In the genomic region with DNA sequence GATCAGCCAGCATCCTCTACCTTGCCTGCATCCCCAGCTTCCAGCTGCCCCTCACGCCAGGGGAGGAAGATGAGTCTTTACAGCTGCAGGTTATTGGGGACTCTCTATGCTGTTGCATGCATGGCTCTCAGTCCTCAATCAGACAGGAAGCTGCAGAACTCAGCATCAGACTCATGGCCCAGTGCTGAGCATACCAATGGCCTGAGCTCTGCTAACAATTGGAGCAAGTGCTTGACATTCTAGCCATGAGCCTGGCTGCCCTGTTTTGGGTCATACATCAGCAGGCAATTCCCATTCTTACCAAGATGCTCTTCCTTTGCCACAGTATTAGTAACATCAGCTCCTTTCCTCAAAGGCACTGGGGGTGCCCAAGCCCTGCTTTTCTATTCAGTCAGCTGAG, we compare ENCODE assay signal across 25 mouse cellular contexts.
A peak's percentile ranks its signal among the peaks of the same experiment; 100 is the strongest.
DNase-seq lines count a peak whose midpoint lies in the region; ATAC-seq and TF ChIP-seq lines count a peak whose summit lies in the region.
"Had no signal": no experiment of that assay in that cellular context is flagged by ENCODE, and none has a peak within 500 bp of the region (broad histone marks: within the 10 kb centered on the region; RNA-seq: fewer than 3 reads in every experiment).

No protein-coding gene starts in this region.

- WGBS in forebrain, postnatal 0 days: 65% methylated on average over 1 of the region's 1 CpGs
- WGBS in forebrain, embryonic 16.5 days: 63% methylated on average over 1 of the region's 1 CpGs
- 82% methylated on average over 1 of the region's 1 CpGs for WGBS in neural tube, embryonic 15.5 days
- WGBS in midbrain, embryonic 13.5 days: 90% methylated on average over 1 of the region's 1 CpGs
- WGBS in kidney, adult 2 months: 97% methylated on average over 1 of the region's 1 CpGs

- no peaks in the 10 kb centered on the region for H3K27me3 ChIP-seq in forebrain, postnatal 0 days (ENCODE audit: insufficient read depth, low read length)
- H3K27me3 ChIP-seq in forebrain, embryonic 16.5 days (replicated peaks; ENCODE audit: control insufficient read depth, insufficient read depth, low read length): no peaks in the 10 kb centered on the region; the same call in 1 of the 2 replicates
- H3K27me3 ChIP-seq in neural tube, embryonic 15.5 days (replicated peaks): no peaks in the 10 kb centered on the region
- H3K27me3 ChIP-seq in midbrain, embryonic 13.5 days: no peaks in the 10 kb centered on the region
- H3K27me3 ChIP-seq in kidney, adult 2 months (replicated peaks; ENCODE audit: control insufficient read depth, insufficient read depth, low read length): no peaks in the 10 kb centered on the region
- H3K27me3 ChIP-seq: heart, embryonic 13.5 days; limb, embryonic 15.5 days; liver, embryonic 13.5 days; stomach, embryonic 15.5 days had no signal

- TF ChIP-seq POLR2A in kidney, adult 2 months (IDR thresholded peaks at IDR 0.05; ENCODE audit: low read depth, low read length): no peak

- H3K27ac ChIP-seq in forebrain, postnatal 0 days (ENCODE audit: low read depth, low read length): no peak overlapping the region
- H3K27ac ChIP-seq in forebrain, embryonic 16.5 days (ENCODE audit: low read length): no peak overlapping the region
- H3K27ac ChIP-seq in neural tube, embryonic 15.5 days (replicated peaks): peak overlapping the region; percentile 41; the same call in 1 of the 2 replicates
- H3K27ac ChIP-seq in midbrain, embryonic 13.5 days: no peak overlapping the region
- H3K27ac ChIP-seq in kidney, adult 2 months (ENCODE audit: insufficient read depth, low read depth, low read length): no peak overlapping the region
- H3K27ac ChIP-seq: forebrain, embryonic 12.5 days; heart, embryonic 13.5 days; limb, embryonic 10.5 days; limb, embryonic 15.5 days; liver, embryonic 13.5 days; stomach, embryonic 15.5 days had no signal

- no peak overlapping the region for H3K4me2 ChIP-seq in forebrain, postnatal 0 days (ENCODE audit: low read depth)
- H3K4me2 ChIP-seq in forebrain, embryonic 16.5 days (ENCODE audit: low read length): no peak overlapping the region
- H3K4me2 ChIP-seq in neural tube, embryonic 15.5 days: no peak overlapping the region
- H3K4me2 ChIP-seq in midbrain, embryonic 13.5 days (replicated peaks): no peak overlapping the region
- H3K4me2 ChIP-seq: forebrain, embryonic 12.5 days; heart, embryonic 13.5 days; limb, embryonic 15.5 days; liver, embryonic 13.5 days; lung, embryonic 14.5 days; stomach, embryonic 15.5 days had no signal

- H3K4me1 ChIP-seq in forebrain, postnatal 0 days (ENCODE audit: insufficient read depth): 0 out of 2 replicates have a peak, but pooled peaks cover 9% of the 10 kb centered on the region
- peaks cover 4% of the 10 kb centered on the region; the same call in 1 of the 2 replicates for H3K4me1 ChIP-seq in forebrain, embryonic 16.5 days (replicated peaks; ENCODE audit: control insufficient read depth, insufficient read depth, low read length)
- H3K4me1 ChIP-seq in neural tube, embryonic 15.5 days: peaks cover 15% of the 10 kb centered on the region; the same call in 1 of the 2 replicates
- H3K4me1 ChIP-seq in midbrain, embryonic 13.5 days (replicated peaks): peaks cover 34% of the 10 kb centered on the region
- H3K4me1 ChIP-seq in kidney, adult 2 months (ENCODE audit: control insufficient read depth, insufficient read depth, low read length): no peaks in the 10 kb centered on the region
- H3K4me1 ChIP-seq: liver, embryonic 13.5 days; stomach, embryonic 15.5 days had no signal

- no peak for TF ChIP-seq CTCF in forebrain, postnatal 0 days (IDR thresholded peaks at IDR 0.05; ENCODE audit: low read depth)
- no peak for TF ChIP-seq CTCF in kidney, adult 2 months (conservative IDR thresholded peaks at IDR 0.05; ENCODE audit: insufficient read depth, insufficient read length, low read depth, low read length)

- DNase-seq in forebrain, postnatal 0 days: no peak
- no peak for DNase-seq in neural tube, embryonic 10.5 days (ENCODE audit: extremely low spot score, low spot score)
- DNase-seq in kidney, adult 2 months: no peak
- no peak for DNase-seq in urinary bladder, postnatal 14 days (ENCODE audit: low spot score)
- no peak for DNase-seq in Muller cell, postnatal 12 days (ENCODE audit: inconsistent ontology term)
- DNase-seq: adrenal gland, postnatal 25 days; cerebellum, adult 18-20 months; cerebellum, postnatal 14 days; heart, postnatal 10 days; kidney, adult 9 months; kidney, postnatal 10 days; layer of hippocampus, postnatal 36 days; liver, embryonic 13.5 days; lung, embryonic 14.5 days; right cerebral cortex, postnatal 25 days had no signal

- H3K4me3 ChIP-seq in forebrain, postnatal 0 days (ENCODE audit: low read depth, low read length): no peak overlapping the region
- H3K4me3 ChIP-seq in forebrain, embryonic 16.5 days (replicated peaks; ENCODE audit: low read length): no peak overlapping the region
- H3K4me3 ChIP-seq in neural tube, embryonic 15.5 days (replicated peaks): no peak overlapping the region
- H3K4me3 ChIP-seq in midbrain, embryonic 13.5 days (replicated peaks): no peak overlapping the region
- H3K4me3 ChIP-seq in kidney, adult 2 months (ENCODE audit: insufficient read depth, low read depth, low read length): no peak overlapping the region
- H3K4me3 ChIP-seq: erythroblast, embryonic 14.5 days; forebrain, embryonic 12.5 days; heart, embryonic 13.5 days; limb, embryonic 10.5 days; limb, embryonic 15.5 days; liver, embryonic 13.5 days; stomach, embryonic 15.5 days had no signal

- H3K9ac ChIP-seq in forebrain, postnatal 0 days: no peak overlapping the region
- no peak overlapping the region for H3K9ac ChIP-seq in forebrain, embryonic 16.5 days (replicated peaks; ENCODE audit: low read depth, low read length)
- no peak overlapping the region for H3K9ac ChIP-seq in neural tube, embryonic 15.5 days (replicated peaks)
- H3K9ac ChIP-seq in midbrain, embryonic 13.5 days (replicated peaks): no peak overlapping the region
- H3K9ac ChIP-seq: forebrain, embryonic 12.5 days; heart, embryonic 13.5 days; limb, embryonic 15.5 days; liver, embryonic 13.5 days; lung, embryonic 14.5 days; stomach, embryonic 15.5 days had no signal

- no peaks in the 10 kb centered on the region for H3K36me3 ChIP-seq in forebrain, postnatal 0 days (ENCODE audit: insufficient read depth)
- no peaks in the 10 kb centered on the region for H3K36me3 ChIP-seq in forebrain, embryonic 16.5 days (ENCODE audit: control insufficient read depth, insufficient read depth)
- H3K36me3 ChIP-seq in neural tube, embryonic 15.5 days: no peaks in the 10 kb centered on the region
- no peaks in the 10 kb centered on the region for H3K36me3 ChIP-seq in midbrain, embryonic 13.5 days
- H3K36me3 ChIP-seq in kidney, adult 2 months (ENCODE audit: control insufficient read depth, insufficient read depth, low read length): no peaks in the 10 kb centered on the region
- H3K36me3 ChIP-seq: forebrain, embryonic 12.5 days; heart, embryonic 13.5 days; limb, embryonic 10.5 days; limb, embryonic 15.5 days; liver, embryonic 13.5 days; stomach, embryonic 15.5 days had no signal

- peak; percentile 51 for ATAC-seq in forebrain, postnatal 0 days
- no peak for ATAC-seq in forebrain, embryonic 16.5 days
- ATAC-seq in neural tube, embryonic 15.5 days (ENCODE audit: low FRiP score): peak; percentile 53; the same call in 1 of the 2 replicates
- ATAC-seq in midbrain, embryonic 13.5 days: 0 out of 2 replicates have a peak, but pooled peaks have one; percentile 12
- ATAC-seq: intestine, embryonic 16.5 days had no signal

- no peaks in the 10 kb centered on the region for H3K9me3 ChIP-seq in forebrain, postnatal 0 days (ENCODE audit: low read length)
- no peaks in the 10 kb centered on the region for H3K9me3 ChIP-seq in forebrain, embryonic 16.5 days (ENCODE audit: control insufficient read depth, low read length)
- no peaks in the 10 kb centered on the region for H3K9me3 ChIP-seq in neural tube, embryonic 15.5 days (replicated peaks)
- no peaks in the 10 kb centered on the region for H3K9me3 ChIP-seq in midbrain, embryonic 13.5 days
- H3K9me3 ChIP-seq: forebrain, embryonic 12.5 days; heart, embryonic 13.5 days; limb, embryonic 10.5 days; limb, embryonic 15.5 days; liver, embryonic 13.5 days; stomach, embryonic 15.5 days had no signal
